Mouse (Mus musculus): ENCODE data around the gene Wnt16. TPM values are rescaled to one million over a fixed set of nuclear protein-coding genes. Genes with fewer than 3 reads are reported as not detected.

Gene Wnt16
- total and polyA plus RNA-seq, 3 experiments: 10.9 to 71.1 (median 15.9) TPM

DNA sequence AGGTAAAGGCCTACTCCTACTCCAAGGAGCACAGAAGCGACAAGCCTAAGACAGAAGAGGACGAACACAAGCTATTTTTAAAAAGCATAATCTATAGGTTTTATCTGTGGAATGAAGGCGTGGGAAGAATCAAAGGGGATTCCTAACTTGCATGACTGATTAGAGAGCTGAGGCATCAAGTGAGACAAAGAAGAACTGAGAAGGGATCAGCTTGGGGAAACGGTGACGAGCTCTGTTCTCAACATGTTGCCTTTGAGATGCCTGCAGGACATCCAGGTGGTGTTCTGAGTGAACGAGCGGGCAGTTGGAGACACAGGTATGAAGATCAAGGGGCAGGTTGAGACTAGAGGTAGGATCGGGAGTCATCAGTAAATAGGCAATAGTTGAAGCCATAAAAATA, 44.7 kb upstream of the Wnt16 start:
- in situ Hi-C loops (cut with MboI; ENCODE audit: low pct_ligation_motif_present, low pct_unique_long_range_greater_than_20kb, low sequenced_read_pairs) (no loop called here), dilution Hi-C loops (cut with MboI; ENCODE audit: extremely low pct_ligation_motif_present, extremely low pct_unique_long_range_greater_than_20kb, low sequenced_read_pairs) (no loop called here)
- peaks cover 0 to 19% of the 10 kb centered on the region in 2 experiments for H3K36me3 ChIP-seq (replicated peaks in 1 of 2; ENCODE audit: control insufficient read depth in 1 of 2, insufficient read depth in 1 of 2, low read length in 1 of 2)
- H3K4me3 ChIP-seq (replicated peaks in 1 of 3; ENCODE audit: low read depth in 2 of 3, low read length in 2 of 3, poor library complexity in 1 of 3): no peak overlapping the region
- no peaks in the 10 kb centered on the region for H3K9me3 ChIP-seq (replicated peaks; ENCODE audit: low read length)
- H3K27me3 ChIP-seq (replicated peaks): no peaks in the 10 kb centered on the region
- no peaks in the 10 kb centered on the region for H3K79me2 ChIP-seq (replicated peaks; ENCODE audit: control insufficient read depth, extremely low read depth, insufficient read depth, poor library complexity, severe bottlenecking)
- peaks cover 3 to 20% of the 10 kb centered on the region in 2 experiments; a peak in 3 of 4 replicates for H3K4me1 ChIP-seq (ENCODE audit: control insufficient read depth in 1 of 2, insufficient read depth in 2 of 2)
- 0 out of 2 replicates have a peak overlapping the region, but pooled peaks have one; percentile 24 for H3K9ac ChIP-seq (ENCODE audit: insufficient read depth, low read depth)
- DNase-seq (ENCODE audit: extremely low read depth): peak; percentile 17
- no peak for TF ChIP-seq ZC3H11A (IDR thresholded peaks at IDR 0.05; ENCODE audit: low read depth, low read length)
- TF ChIP-seq CHD2 (IDR thresholded peaks at IDR 0.05; ENCODE audit: low read length): peak; percentile 20; the same call in 1 of the 2 replicates
- 0 out of 2 replicates have a peak, but pooled peaks have one; percentile 16 for TF ChIP-seq BHLHE40 (IDR thresholded peaks at IDR 0.05; ENCODE audit: low read depth, low read length)
- TF ChIP-seq RCOR1 (conservative IDR thresholded peaks at IDR 0.05; ENCODE audit: low read depth, low read length): no peak
- peak; percentile 52 for TF ChIP-seq EP300 (IDR thresholded peaks at IDR 0.05; ENCODE audit: low read length)
- TF ChIP-seq POLR2A (IDR thresholded peaks at IDR 0.05; ENCODE audit: low read depth, low read length): no peak
- peak; percentile 29; the same call in 1 of the 2 replicates for TF ChIP-seq JUN (IDR thresholded peaks at IDR 0.05; ENCODE audit: insufficient read depth, low read depth, low read length)
- TF ChIP-seq MAX (IDR thresholded peaks at IDR 0.05; ENCODE audit: low read length): no peak
- TF ChIP-seq POLR2AphosphoS2 (IDR thresholded peaks at IDR 0.05; ENCODE audit: low read depth, low read length): peak; percentile 63; the same call in 1 of the 2 replicates
- no peak for TF ChIP-seq UBTF (IDR thresholded peaks at IDR 0.05; ENCODE audit: low read depth, low read length)
- peak; percentile 63; the same call in 1 of the 2 replicates for TF ChIP-seq IRF4 (IDR thresholded peaks at IDR 0.05; ENCODE audit: low read depth, low read length)
- no peak for TF ChIP-seq ELF1 (IDR thresholded peaks at IDR 0.05; ENCODE audit: low read depth, low read length)
- no peak for TF ChIP-seq TBP (conservative IDR thresholded peaks at IDR 0.05; ENCODE audit: low read depth, low read length)
- TF ChIP-seq ETS1 (conservative IDR thresholded peaks at IDR 0.05; ENCODE audit: low read depth, low read length): peak; percentile 37; the same call in 1 of the 2 replicates
- no peak for TF ChIP-seq MAFK (IDR thresholded peaks at IDR 0.05; ENCODE audit: insufficient replicate concordance, low read length)
- peak; percentile 28; the same call in 1 of the 2 replicates for TF ChIP-seq MEF2A (IDR thresholded peaks at IDR 0.05; ENCODE audit: borderline replicate concordance, low read depth, low read length)
- no peak for TF ChIP-seq NRF1 (IDR thresholded peaks at IDR 0.05; ENCODE audit: low read depth, low read length)
- peak overlapping the region; percentile 41; the same call in 1 of the 2 replicates for H3K4me2 ChIP-seq (ENCODE audit: insufficient read depth, low read depth, poor library complexity, severe bottlenecking)
- H3K27ac ChIP-seq (ENCODE audit: insufficient read depth, low read depth): 0 out of 2 replicates have a peak overlapping the region, but pooled peaks have one; percentile 32

DNA sequence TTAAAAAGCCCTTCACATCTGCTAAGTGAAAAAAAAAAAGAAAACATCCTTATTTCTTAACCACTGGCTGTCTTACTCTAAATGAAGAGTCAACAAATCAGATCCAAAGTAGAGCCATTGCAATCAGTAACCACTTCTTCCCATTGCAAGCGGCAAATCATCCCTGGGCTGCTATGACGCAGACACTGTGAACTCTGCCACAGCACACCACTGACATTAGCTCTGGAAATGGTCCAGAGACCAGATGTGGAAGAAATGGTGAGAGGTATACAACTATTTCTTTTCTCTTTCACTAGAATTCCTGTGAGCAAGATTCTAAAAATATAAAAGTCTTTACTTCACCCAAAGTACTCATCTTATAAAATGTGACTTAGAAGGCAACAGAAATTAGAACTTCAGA, 41.3 kb upstream of the Wnt16 start:
- H3K9ac ChIP-seq (ENCODE audit: insufficient read depth, low read depth): no peak overlapping the region
- in situ Hi-C loops (cut with MboI; ENCODE audit: low pct_ligation_motif_present, low pct_unique_long_range_greater_than_20kb, low sequenced_read_pairs): no loop called here
- H3K9me3 ChIP-seq (replicated peaks; ENCODE audit: low read length): no peaks in the 10 kb centered on the region
- H3K27me3 ChIP-seq (replicated peaks): no peaks in the 10 kb centered on the region
- TF ChIP-seq MXI1 (IDR thresholded peaks at IDR 0.05; ENCODE audit: low read depth, low read length): no peak
- no peak for TF ChIP-seq IRF4 (IDR thresholded peaks at IDR 0.05; ENCODE audit: low read depth, low read length)
- TF ChIP-seq ELF1 (IDR thresholded peaks at IDR 0.05; ENCODE audit: low read depth, low read length): no peak
- no peak for TF ChIP-seq ZC3H11A (IDR thresholded peaks at IDR 0.05; ENCODE audit: low read depth, low read length)
- no peak for TF ChIP-seq USF1 (IDR thresholded peaks at IDR 0.05; ENCODE audit: low read depth, low read length)
- no peak for TF ChIP-seq JUN (IDR thresholded peaks at IDR 0.05; ENCODE audit: insufficient read depth, low read depth, low read length)
- H3K27ac ChIP-seq (ENCODE audit: insufficient read depth, low read depth): no peak overlapping the region
- dilution Hi-C loops (cut with MboI; ENCODE audit: extremely low pct_ligation_motif_present, extremely low pct_unique_long_range_greater_than_20kb, low sequenced_read_pairs): no loop called here
- no peaks in the 10 kb centered on the region for H3K36me3 ChIP-seq (replicated peaks in 1 of 2; ENCODE audit: control insufficient read depth in 1 of 2, insufficient read depth in 1 of 2, low read length in 1 of 2)
- no peak overlapping the region for H3K4me3 ChIP-seq (replicated peaks in 1 of 3; ENCODE audit: low read depth in 2 of 3, low read length in 2 of 3, poor library complexity in 1 of 3)
- H3K79me2 ChIP-seq (replicated peaks; ENCODE audit: control insufficient read depth, extremely low read depth, insufficient read depth, poor library complexity, severe bottlenecking): no peaks in the 10 kb centered on the region
- H3K4me2 ChIP-seq (ENCODE audit: insufficient read depth, low read depth, poor library complexity, severe bottlenecking): no peak overlapping the region
- DNase-seq (ENCODE audit: extremely low read depth): no peak
- peaks cover 3 to 31% of the 10 kb centered on the region in 2 experiments; a peak in 3 of 4 replicates for H3K4me1 ChIP-seq (ENCODE audit: control insufficient read depth in 1 of 2, insufficient read depth in 2 of 2)
